Mouse (Mus musculus): ENCODE measurements at regions not wholly inside any gene's neighbourhood (a gene's known extent, or its start where the extent isn't known, plus 50 kb on each side); places are given as distances from the start of the nearest gene placed in this dataset.

- H3K36me3 ChIP-seq: no peaks in the 10 kb centered on the region
- WGBS: 77% methylated on average over 2 of the region's 2 CpGs
- H3K4me1 ChIP-seq: peaks cover 29% of the 10 kb centered on the region
- H3K4me3 ChIP-seq: no peak overlapping the region
- no peak overlapping the region for H3K27ac ChIP-seq (replicated peaks)
- H3K27me3 ChIP-seq (ENCODE audit: low read depth, poor library complexity, severe bottlenecking): no peaks in the 10 kb centered on the region
- no peak for DNase-seq (ENCODE audit: low spot score)
- no peaks in the 10 kb centered on the region for H3K9me3 ChIP-seq (replicated peaks)
Measured at GRCm38 (mm10) chr6:36645415-36645814, 164.6 kb downstream of the Ptn start.

- no peak overlapping the region for H3K27ac ChIP-seq (replicated peaks)
- no peaks in the 10 kb centered on the region for H3K27me3 ChIP-seq (ENCODE audit: low read depth, poor library complexity, severe bottlenecking)
- WGBS: 31% methylated on average over 7 of the region's 7 CpGs
- DNase-seq (ENCODE audit: low spot score): peak; percentile 58
- H3K9me3 ChIP-seq (replicated peaks): no peaks in the 10 kb centered on the region
- no peak overlapping the region for H3K4me3 ChIP-seq
- H3K36me3 ChIP-seq: no peaks in the 10 kb centered on the region
- H3K4me1 ChIP-seq: peaks cover 29% of the 10 kb centered on the region
Measured at GRCm38 (mm10) chr6:36644880-36645279, 165.1 kb downstream of the Ptn start.

GRCm38 (mm10) chr6:36637031-36637430 lies 173.0 kb downstream of the Ptn start:
- H3K27me3 ChIP-seq (ENCODE audit: low read depth, poor library complexity, severe bottlenecking): no peaks in the 10 kb centered on the region
- 88% methylated on average over 2 of the region's 2 CpGs for WGBS
- no peak overlapping the region for H3K4me3 ChIP-seq
- no peak for DNase-seq (ENCODE audit: low spot score)
- H3K36me3 ChIP-seq: no peaks in the 10 kb centered on the region
- H3K27ac ChIP-seq (replicated peaks): no peak overlapping the region
- no peaks in the 10 kb centered on the region for H3K9me3 ChIP-seq (replicated peaks)
- H3K4me1 ChIP-seq: no peaks in the 10 kb centered on the region

GRCm38 (mm10) chr6:36627648-36628047 lies 182.4 kb downstream of the Ptn start:
- DNase-seq (ENCODE audit: low spot score): no peak
- WGBS: 80% methylated on average over 2 of the region's 2 CpGs
- no peaks in the 10 kb centered on the region for H3K4me1 ChIP-seq
- no peak overlapping the region for H3K4me3 ChIP-seq
- no peak overlapping the region for H3K27ac ChIP-seq (replicated peaks)
- no peaks in the 10 kb centered on the region for H3K36me3 ChIP-seq
- H3K27me3 ChIP-seq (ENCODE audit: low read depth, poor library complexity, severe bottlenecking): no peaks in the 10 kb centered on the region
- H3K9me3 ChIP-seq (replicated peaks): no peaks in the 10 kb centered on the region

GRCm38 (mm10) chr6:36608281-36608970 lies 201.6 kb downstream of the Ptn start:
- peaks cover 19% of the 10 kb centered on the region for H3K4me1 ChIP-seq
- no peaks in the 10 kb centered on the region for H3K36me3 ChIP-seq
- no peak overlapping the region for H3K4me3 ChIP-seq
- no peaks in the 10 kb centered on the region for H3K9me3 ChIP-seq (replicated peaks)
- 66% methylated on average over 10 of the region's 10 CpGs for WGBS
- no peaks in the 10 kb centered on the region for H3K27me3 ChIP-seq (ENCODE audit: low read depth, poor library complexity, severe bottlenecking)
- DNase-seq (ENCODE audit: low spot score): no peak
- no peak overlapping the region for H3K27ac ChIP-seq (replicated peaks)

- Histone ChIP-seq H3K4me3 (no peak overlapping the region), H3K36me3 (no peaks in the 10 kb centered on the region), H3K4me1 (peaks cover 19% of the 10 kb centered on the region), H3K27ac (replicated peaks) (no peak overlapping the region), H3K9me3 (replicated peaks) (no peaks in the 10 kb centered on the region), H3K27me3 (ENCODE audit: low read depth, poor library complexity, severe bottlenecking) (no peaks in the 10 kb centered on the region)
- WGBS: 87% methylated on average over 4 of the region's 4 CpGs
- DNase-seq (ENCODE audit: low spot score): no peak
Measured at GRCm38 (mm10) chr6:36605578-36606205, 204.3 kb downstream of the Ptn start.

- Histone ChIP-seq H3K4me1 (peaks cover 17% of the 10 kb centered on the region), H3K36me3 (no peaks in the 10 kb centered on the region), H3K4me3 (no peak overlapping the region), H3K9me3 (replicated peaks) (no peaks in the 10 kb centered on the region), H3K27me3 (ENCODE audit: low read depth, poor library complexity, severe bottlenecking) (no peaks in the 10 kb centered on the region), H3K27ac (replicated peaks) (no peak overlapping the region)
- 81% methylated on average over 3 of the region's 3 CpGs for WGBS
- no peak for DNase-seq (ENCODE audit: low spot score)
Measured at GRCm38 (mm10) chr6:36604802-36605201, 205.2 kb downstream of the Ptn start.

GRCm38 (mm10) chr6:36596574-36596973 lies 208.7 kb downstream of the Chrm2 start:
- no peaks in the 10 kb centered on the region for H3K36me3 ChIP-seq
- no peaks in the 10 kb centered on the region for H3K27me3 ChIP-seq (ENCODE audit: low read depth, poor library complexity, severe bottlenecking)
- H3K9me3 ChIP-seq (replicated peaks): no peaks in the 10 kb centered on the region
- 89% methylated on average over 3 of the region's 3 CpGs for WGBS
- no peak overlapping the region for H3K27ac ChIP-seq (replicated peaks)
- no peak overlapping the region for H3K4me3 ChIP-seq
- DNase-seq (ENCODE audit: low spot score): no peak
- H3K4me1 ChIP-seq: no peaks in the 10 kb centered on the region

- WGBS: 85% methylated on average over 16 of the region's 16 CpGs
- DNase-seq (ENCODE audit: low spot score): no peak
- no peaks in the 10 kb centered on the region for H3K27me3 ChIP-seq (ENCODE audit: low read depth, poor library complexity, severe bottlenecking)
- H3K4me3 ChIP-seq: no peak overlapping the region
- no peaks in the 10 kb centered on the region for H3K36me3 ChIP-seq
- no peak overlapping the region for H3K27ac ChIP-seq (replicated peaks)
- H3K4me1 ChIP-seq: no peaks in the 10 kb centered on the region
- H3K9me3 ChIP-seq (replicated peaks): no peaks in the 10 kb centered on the region
Measured at GRCm38 (mm10) chr6:36590881-36591630, 203.2 kb downstream of the Chrm2 start.

GRCm38 (mm10) chr6:36581043-36581442 lies 193.2 kb downstream of the Chrm2 start:
- H3K4me1 ChIP-seq: peaks cover 12% of the 10 kb centered on the region
- H3K27ac ChIP-seq (replicated peaks): no peak overlapping the region
- DNase-seq (ENCODE audit: low spot score): no peak
- H3K36me3 ChIP-seq: no peaks in the 10 kb centered on the region
- H3K27me3 ChIP-seq (ENCODE audit: low read depth, poor library complexity, severe bottlenecking): no peaks in the 10 kb centered on the region
- H3K4me3 ChIP-seq: no peak overlapping the region
- WGBS: 94% methylated on average over 3 of the region's 3 CpGs
- no peaks in the 10 kb centered on the region for H3K9me3 ChIP-seq (replicated peaks)
